Mouse (Mus musculus) embryonic facial prominence, embryonic 11.5 days (tissue): Measurements from ENCODE around the gene Snx29. TPM values are rescaled to one million over a fixed set of nuclear protein-coding genes. Genes with fewer than 3 reads are reported as not detected.
A peak's percentile ranks its signal among the peaks of the same experiment; 100 is the strongest.

ENCODE experiments used
- ATAC-seq: fragments of 200-750 bp; cut with Nextera tagmentation; replicated peaks from 2 replicates; pipeline ENCODE4 v1.8.0; 2017; ENCODE audit warnings: low read depth; ENCODE audit not compliant: insufficient number of reproducible peaks, low FRiP score, low TSS enrichment
- DNase-seq: peaks from one replicate; pipeline ENCODE4 v3.0.0-alpha.2; 2015; ENCODE audit warnings: low spot score
- H3K27ac ChIP-seq: fragments of 300-500 bp; sonication (generic); replicated peaks from 2 replicates; pipeline ENCODE4 v1.5.1; 2014; ENCODE audit warnings: mild to moderate bottlenecking, low read depth, low read length, control low read depth
- H3K27me3 ChIP-seq: fragments of 300-500 bp; sonication (generic); 2 replicates; pipeline ENCODE4 v1.6.1; 2014; ENCODE audit warnings: mild to moderate bottlenecking, low read length, moderate library complexity, mixed read lengths; ENCODE audit not compliant: control insufficient read depth, insufficient read depth
- H3K36me3 ChIP-seq: fragments of 300-500 bp; sonication (generic); replicated peaks from 2 replicates; pipeline ENCODE4 v1.6.1; 2014; ENCODE audit warnings: low read depth, mild to moderate bottlenecking, low read length, moderate library complexity, mixed read lengths; ENCODE audit not compliant: control insufficient read depth, insufficient read depth
- H3K4me1 ChIP-seq: fragments of 300-500 bp; sonication (generic); 2 replicates; pipeline ENCODE4 v1.6.1; 2014; ENCODE audit warnings: low read length, mixed read lengths; ENCODE audit not compliant: control insufficient read depth, insufficient read depth
- H3K4me2 ChIP-seq: fragments of 300-500 bp; sonication (generic); 2 replicates; pipeline ENCODE4 v1.6.1; 2014; ENCODE audit warnings: low read depth, mild to moderate bottlenecking, control low read depth, low read length, moderate library complexity
- H3K4me3 ChIP-seq: fragments of 300-500 bp; sonication (generic); 2 replicates; pipeline ENCODE4 v1.5.1; 2014; ENCODE audit warnings: low read depth, low read length, control low read depth
- H3K9ac ChIP-seq: fragments of 300-500 bp; sonication (generic); replicated peaks from 2 replicates; pipeline ENCODE4 v1.6.1; 2014; ENCODE audit warnings: mild to moderate bottlenecking, control low read depth, low read length
- H3K9me3 ChIP-seq: fragments of 300-500 bp; sonication (generic); replicated peaks from 2 replicates; pipeline ENCODE4 v1.6.1; 2016; ENCODE audit warnings: mild to moderate bottlenecking, low read length, inconsistent platforms, mixed read lengths; ENCODE audit not compliant: control insufficient read depth
- WGBS: fragments of 180-500 bp; shearing (Covaris S2); extraction: QIAGEN DNeasy Blood & Tissue Kit; methylation state at CpG from one replicate; pipeline ENCODE4 v1.1.7; 2014; 5-methylcytosine and 5-hydroxymethylcytosine counted together
- polyA plus RNA-seq: library from polyadenylated mRNA; unstranded; fragments of >200 nt; fragmentation: Nextera tagmentation; extraction: Ambion mirVana; gene quantifications from 2 replicates; pipeline ENCODE4 v1.2.1, GENCODE M21; 2014

The Snx29 gene
- polyA plus RNA-seq, 1 experiment from 2014 or later, result 7.0 TPM

DNA sequence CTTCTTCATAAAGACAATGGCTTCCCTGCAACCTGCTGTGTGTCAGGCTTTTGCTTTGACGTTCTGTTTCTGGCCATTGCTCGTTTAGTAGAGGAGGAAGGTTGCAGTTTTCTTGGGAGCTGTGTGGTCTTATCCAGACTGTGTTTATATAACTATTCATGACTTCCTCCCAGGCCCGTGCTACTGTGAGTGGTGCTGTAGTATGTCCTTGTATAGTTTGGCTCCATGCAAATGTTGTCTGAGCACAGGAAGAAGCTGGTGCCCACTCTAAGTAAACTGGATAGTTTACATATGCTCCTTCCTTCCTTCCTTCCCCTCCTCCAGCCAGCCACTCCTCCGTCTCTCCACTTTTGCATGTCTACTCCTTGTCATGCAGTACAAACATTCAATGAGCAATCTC, 323.0 kb downstream of the Snx29 start:
- DNase-seq (no peak), ATAC-seq (no peak)
- no peak overlapping the region for H3K27ac ChIP-seq
- H3K36me3 ChIP-seq, result no peaks in the 10 kb centered on the region
- H3K9me3 ChIP-seq, result no peaks in the 10 kb centered on the region
- no peak overlapping the region for H3K4me3 ChIP-seq
- no peaks in the 10 kb centered on the region; the same call in 1 of the 2 replicates for H3K4me1 ChIP-seq
- H3K9ac ChIP-seq, result no peak overlapping the region
- WGBS, result 31% methylated on average over 4 of the region's 4 CpGs
- H3K27me3 ChIP-seq, result no peaks in the 10 kb centered on the region
- no peak overlapping the region for H3K4me2 ChIP-seq

DNA sequence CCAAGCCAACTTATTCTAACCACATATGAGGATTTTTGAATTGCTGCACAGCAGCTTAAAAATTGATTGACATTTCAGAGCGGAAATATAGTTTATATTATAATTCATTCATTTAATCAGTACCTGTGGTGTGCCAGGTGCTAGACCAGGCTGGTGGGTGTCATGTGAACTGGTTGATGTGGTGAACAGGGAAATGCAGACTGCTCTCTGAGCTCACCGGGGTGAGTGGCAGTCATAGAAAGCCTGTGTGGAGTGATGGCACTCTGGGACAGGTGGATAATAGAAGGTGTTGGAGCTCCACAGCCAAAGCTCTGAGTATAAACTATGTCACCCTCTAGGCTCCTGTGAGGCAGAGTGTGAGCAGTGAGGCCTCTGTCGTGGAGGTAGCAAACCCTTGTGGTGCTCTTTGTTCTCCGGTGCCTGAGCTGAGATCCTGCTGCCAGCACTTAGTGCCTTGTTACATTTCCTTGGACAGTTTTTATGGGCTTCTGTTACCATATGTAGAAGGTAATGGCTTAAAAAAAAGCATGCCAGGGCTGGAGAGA, 324.1 kb downstream of the Snx29 start:
- Histone ChIP-seq H3K27ac (no peak overlapping the region), H3K4me3 (no peak overlapping the region), H3K4me2 (no peak overlapping the region), H3K4me1 (no peaks in the 10 kb centered on the region; the same call in 1 of the 2 replicates), H3K36me3 (no peaks in the 10 kb centered on the region), H3K9me3 (no peaks in the 10 kb centered on the region), H3K9ac (no peak overlapping the region), H3K27me3 (no peaks in the 10 kb centered on the region)
- DNase-seq (no peak), ATAC-seq (no peak)
- WGBS, result 73% methylated on average over 4 of the region's 4 CpGs

DNA sequence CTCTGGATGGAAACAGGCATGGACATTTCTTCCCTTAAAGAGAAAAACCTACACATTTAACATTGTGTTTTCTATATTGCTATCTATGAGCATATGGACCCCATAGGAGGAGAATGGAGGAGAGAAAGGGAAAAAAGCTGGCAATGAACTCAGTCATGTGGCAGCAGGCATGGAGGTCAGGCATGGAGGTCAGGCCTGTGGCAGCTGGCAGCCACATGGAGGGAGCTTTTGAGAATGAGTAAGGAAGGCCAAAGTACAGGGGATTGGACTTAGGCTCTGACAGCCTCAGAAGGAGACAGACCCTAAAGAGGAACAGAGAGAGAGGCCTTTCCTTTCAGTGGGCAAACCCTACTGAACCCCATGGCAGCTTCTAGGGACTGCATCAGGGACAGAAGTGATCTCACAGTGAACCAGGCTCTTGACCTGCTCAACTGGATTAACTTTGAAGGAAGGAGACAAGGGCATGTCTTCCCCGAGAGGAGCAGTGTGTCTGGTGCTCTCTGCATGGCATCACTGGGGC, 325.5 kb downstream of the Snx29 start:
- no peaks in the 10 kb centered on the region; the same call in 1 of the 2 replicates for H3K4me1 ChIP-seq
- 45% methylated on average over 1 of the region's 1 CpGs for WGBS
- H3K9me3 ChIP-seq, result no peaks in the 10 kb centered on the region
- H3K4me3 ChIP-seq, result no peak overlapping the region
- H3K36me3 ChIP-seq, result no peaks in the 10 kb centered on the region
- H3K27ac ChIP-seq, result no peak overlapping the region
- no peak overlapping the region for H3K4me2 ChIP-seq
- DNase-seq (peak; percentile 7), ATAC-seq (no peak)
- no peak overlapping the region for H3K9ac ChIP-seq
- H3K27me3 ChIP-seq, result no peaks in the 10 kb centered on the region

DNA sequence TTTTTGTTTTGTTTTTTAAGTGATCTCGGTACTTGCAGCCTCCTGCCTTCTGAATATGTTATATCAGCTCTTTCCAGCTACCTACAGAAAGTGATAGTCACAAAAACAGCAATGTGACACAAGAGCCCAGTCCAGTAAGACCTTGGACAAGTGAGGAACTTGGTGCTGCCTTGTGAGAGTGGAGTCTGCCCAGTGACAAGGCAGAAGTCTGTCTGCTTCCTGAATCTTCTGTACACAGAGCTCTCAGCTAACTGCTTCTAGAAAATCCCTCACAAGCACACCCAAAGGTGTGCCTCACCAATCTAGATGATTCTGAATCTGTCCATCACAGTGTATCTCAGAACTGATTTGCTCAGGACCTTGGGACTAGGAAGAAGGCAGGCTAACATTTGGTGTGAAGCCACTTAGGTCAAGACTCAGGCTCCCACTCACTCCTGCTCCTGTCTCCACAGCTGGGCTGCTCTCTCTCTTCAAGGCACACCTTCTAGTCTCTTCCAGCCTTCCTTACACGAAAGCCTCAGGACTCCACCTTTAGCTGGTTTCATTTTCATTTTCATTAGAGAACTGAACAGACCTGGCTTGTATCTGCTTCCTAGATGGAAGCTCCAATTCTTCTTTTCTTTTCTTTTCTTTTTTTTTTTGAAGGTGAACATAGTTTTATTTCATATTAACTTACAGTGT, 330.1 kb downstream of the Snx29 start:
- H3K36me3 ChIP-seq, result no peaks in the 10 kb centered on the region
- H3K4me2 ChIP-seq, result no peak overlapping the region
- H3K27ac ChIP-seq, result no peak overlapping the region
- ATAC-seq (no peak), DNase-seq (no peak)
- no peak overlapping the region for H3K4me3 ChIP-seq
- WGBS, result 90% methylated on average over 2 of the region's 2 CpGs
- H3K9me3 ChIP-seq, result no peaks in the 10 kb centered on the region
- no peak overlapping the region for H3K9ac ChIP-seq
- no peaks in the 10 kb centered on the region for H3K27me3 ChIP-seq
- H3K4me1 ChIP-seq, result no peaks in the 10 kb centered on the region; the same call in 1 of the 2 replicates

DNA sequence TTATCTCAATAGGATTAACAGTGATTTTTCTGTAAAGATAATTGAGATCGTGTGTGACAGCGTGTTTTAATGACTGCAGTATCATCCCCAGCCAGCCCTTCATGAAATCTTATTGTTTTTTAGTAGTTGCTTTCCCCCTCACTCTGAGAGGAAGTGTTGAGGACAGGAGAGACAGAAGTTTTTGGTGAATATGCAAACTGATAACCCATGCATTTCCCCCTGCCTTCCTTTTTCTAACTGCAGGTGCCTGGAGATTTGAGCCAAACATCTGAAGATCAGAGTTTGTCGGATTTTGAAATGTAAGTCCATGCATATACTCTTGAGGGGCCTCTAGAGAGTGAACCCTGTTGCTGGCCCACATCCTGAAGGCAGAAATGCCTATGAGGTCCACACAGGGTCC, 333.2 kb downstream of the Snx29 start:
- no peak overlapping the region for H3K4me2 ChIP-seq
- H3K27me3 ChIP-seq, result no peaks in the 10 kb centered on the region
- no peaks in the 10 kb centered on the region for H3K9me3 ChIP-seq
- no peaks in the 10 kb centered on the region for H3K36me3 ChIP-seq
- no peak overlapping the region for H3K27ac ChIP-seq
- H3K4me3 ChIP-seq, result no peak overlapping the region
- DNase-seq, result no peak
- 86% methylated on average over 3 of the region's 3 CpGs for WGBS
- no peak for ATAC-seq
- no peaks in the 10 kb centered on the region for H3K4me1 ChIP-seq
- no peak overlapping the region for H3K9ac ChIP-seq

DNA sequence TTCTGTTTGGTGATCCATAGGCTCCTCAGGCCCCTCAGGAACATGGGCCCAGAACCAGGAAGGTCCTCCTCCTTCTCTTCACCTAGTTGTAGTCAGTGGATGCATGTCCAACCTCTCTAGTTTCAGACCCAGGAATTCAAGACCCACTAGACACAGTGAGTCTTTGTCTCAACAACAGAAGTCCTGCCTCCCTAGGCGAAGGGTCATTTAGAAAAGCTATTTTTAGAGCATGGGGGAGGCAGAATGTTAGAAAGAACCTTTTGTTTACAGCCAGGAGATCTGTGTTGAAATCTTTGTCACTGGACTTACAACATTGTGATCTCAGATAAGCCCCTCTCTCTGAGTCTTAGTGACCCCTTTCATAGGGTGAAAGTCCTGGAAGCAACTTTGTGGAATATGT, 334.4 kb downstream of the Snx29 start:
- Histone ChIP-seq H3K4me3 (no peak overlapping the region), H3K4me1 (no peaks in the 10 kb centered on the region), H3K27me3 (no peaks in the 10 kb centered on the region), H3K9ac (no peak overlapping the region), H3K9me3 (no peaks in the 10 kb centered on the region), H3K27ac (no peak overlapping the region), H3K36me3 (no peaks in the 10 kb centered on the region), H3K4me2 (no peak overlapping the region)
- ATAC-seq (no peak), DNase-seq (no peak)
- 36% methylated on average over 1 of the region's 1 CpGs for WGBS

DNA sequence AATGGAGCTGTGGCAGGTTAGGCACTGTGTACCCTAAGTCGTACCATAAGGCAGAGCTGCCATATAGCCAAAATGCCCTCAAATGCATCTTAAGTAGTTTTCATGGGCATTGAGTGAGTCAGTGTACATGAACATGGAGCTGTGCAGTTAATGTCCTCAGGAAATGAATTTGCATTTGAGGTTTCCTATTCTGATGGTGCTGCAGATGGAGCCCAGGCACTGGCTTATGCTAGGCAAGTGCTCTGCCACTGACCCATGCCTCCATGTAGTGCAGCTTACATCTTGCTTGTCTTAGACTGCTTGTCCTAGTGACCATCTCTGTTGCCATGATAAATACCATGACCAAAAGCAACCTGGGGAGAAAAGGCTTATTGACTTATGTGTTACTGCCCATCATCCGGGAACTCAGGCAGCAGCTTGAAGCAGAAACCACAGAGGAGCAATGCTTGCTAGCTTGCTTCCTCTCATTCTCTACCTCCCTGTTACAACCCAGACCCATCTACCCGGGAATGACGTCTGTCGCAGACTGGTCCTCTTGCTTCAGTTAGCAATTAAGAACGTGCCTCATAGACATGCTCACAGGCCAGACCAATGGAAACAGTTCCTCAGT, 336.5 kb downstream of the Snx29 start:
- no peak overlapping the region for H3K4me3 ChIP-seq
- ATAC-seq (no peak), DNase-seq (no peak)
- H3K9ac ChIP-seq, result no peak overlapping the region
- no peaks in the 10 kb centered on the region for H3K4me1 ChIP-seq
- no peaks in the 10 kb centered on the region for H3K36me3 ChIP-seq
- H3K27ac ChIP-seq, result no peak overlapping the region
- no peaks in the 10 kb centered on the region for H3K27me3 ChIP-seq
- H3K4me2 ChIP-seq, result no peak overlapping the region
- no peaks in the 10 kb centered on the region for H3K9me3 ChIP-seq
- WGBS, result 81% methylated on average over 6 of the region's 6 CpGs
